Mouse (Mus musculus): Measurements from ENCODE around the gene Lrrc17.
"Not testable (repeated sequence)": the region's sequence is repeated elsewhere in the genome, so short reads cannot be mapped to it uniquely, and the experiment has no call there.

- TF ChIP-seq CTCF (conservative IDR thresholded peaks at IDR 0.05; ENCODE audit: insufficient read depth, insufficient read length, low read depth, low read length); POLR2A (IDR thresholded peaks at IDR 0.05; ENCODE audit: low read depth, low read length): not testable (repeated sequence)
These were observed 70.9 kb downstream of the Lrrc17 start for GRCm38 (mm10) chr5:21614299-21614698.
